Mouse (Mus musculus): ENCODE data around the gene Borcs6.
A peak's percentile ranks its signal among the peaks of the same experiment; 100 is the strongest.

Gene Borcs6

DNA sequence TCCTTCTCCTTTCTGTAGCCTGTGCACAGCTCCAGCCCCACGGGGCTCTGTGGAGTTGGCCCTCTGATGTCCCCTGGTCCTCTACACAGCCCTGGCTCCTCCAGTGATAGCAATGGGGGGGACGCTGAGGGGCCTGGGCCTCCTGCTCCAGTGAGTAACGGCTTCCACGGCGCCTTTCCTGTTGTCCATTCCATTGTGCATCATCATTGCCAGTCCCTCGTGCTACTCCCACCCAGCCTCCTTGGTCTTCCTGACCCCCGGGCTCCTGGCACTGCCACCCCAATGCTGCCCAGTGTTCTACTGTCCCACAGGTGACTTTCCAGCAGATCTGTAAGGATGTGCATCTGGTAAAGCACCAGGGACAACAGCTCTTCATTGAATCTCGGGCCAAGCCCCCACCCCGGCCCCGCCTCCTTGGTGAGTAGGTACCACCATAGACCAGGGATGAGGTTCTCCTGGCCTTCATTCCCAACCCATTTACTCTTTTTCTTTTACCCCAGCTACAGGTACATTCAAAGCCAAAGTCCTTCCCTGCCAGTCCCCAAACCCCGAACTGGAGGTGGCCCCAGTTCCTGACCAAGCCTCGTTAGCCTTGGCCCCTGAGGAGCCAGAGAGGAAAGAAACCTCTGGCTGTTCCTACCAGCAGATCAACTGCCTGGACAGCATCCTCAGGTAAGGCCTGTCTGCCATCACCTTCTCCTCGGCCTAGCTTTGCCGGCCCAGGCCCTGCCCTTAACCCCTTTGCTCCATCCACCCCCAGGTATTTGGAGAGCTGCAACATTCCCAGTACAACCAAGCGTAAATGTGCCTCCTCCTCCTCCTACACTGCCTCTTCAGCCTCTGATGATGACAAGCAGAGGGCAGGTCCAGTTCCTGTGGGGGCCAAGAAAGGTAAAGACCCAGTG, 44.3 kb downstream of the Borcs6 start:
- DNase-seq (ENCODE audit: low spot score) = no peak

DNA sequence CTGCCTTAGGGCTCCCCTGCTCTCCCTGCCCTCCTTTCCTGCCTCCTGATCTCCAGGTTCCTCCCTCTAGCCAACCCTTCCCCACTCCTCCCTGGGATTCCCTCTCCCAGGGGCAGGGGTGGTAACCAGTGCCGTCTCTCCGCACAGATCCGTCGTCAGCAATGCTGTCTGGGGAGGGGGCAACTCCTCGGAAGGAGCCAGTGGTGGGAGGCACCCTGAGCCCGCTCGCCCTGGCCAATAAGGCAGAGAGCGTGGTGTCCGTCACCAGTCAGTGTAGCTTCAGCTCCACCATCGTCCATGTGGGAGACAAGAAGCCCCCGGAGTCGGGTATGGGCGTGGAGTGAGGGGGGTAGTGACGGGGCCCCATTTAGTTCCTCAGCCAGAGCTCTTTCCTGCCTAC, 45.0 kb downstream of the Borcs6 start:
- DNase-seq (ENCODE audit: low spot score) = no peak

DNA sequence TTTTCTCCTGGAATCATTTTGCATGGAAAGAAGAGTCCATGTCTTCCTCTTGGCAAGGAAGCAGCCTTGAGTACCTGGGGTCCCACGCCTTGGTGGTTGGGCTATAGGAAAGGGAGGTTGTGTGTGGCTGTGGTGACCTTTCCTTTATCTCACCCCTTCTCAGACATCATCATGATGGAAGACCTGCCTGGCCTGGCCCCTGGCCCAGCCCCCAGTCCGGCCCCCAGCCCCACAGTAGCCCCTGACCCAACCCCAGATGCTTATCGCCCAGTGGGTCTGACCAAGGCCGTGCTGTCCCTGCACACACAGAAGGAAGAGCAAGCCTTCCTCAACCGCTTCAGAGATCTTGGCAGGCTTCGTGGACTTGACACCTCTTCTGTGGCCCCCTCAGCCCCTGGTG, 45.7 kb downstream of the Borcs6 start:
- no peak for DNase-seq (ENCODE audit: low spot score)

DNA sequence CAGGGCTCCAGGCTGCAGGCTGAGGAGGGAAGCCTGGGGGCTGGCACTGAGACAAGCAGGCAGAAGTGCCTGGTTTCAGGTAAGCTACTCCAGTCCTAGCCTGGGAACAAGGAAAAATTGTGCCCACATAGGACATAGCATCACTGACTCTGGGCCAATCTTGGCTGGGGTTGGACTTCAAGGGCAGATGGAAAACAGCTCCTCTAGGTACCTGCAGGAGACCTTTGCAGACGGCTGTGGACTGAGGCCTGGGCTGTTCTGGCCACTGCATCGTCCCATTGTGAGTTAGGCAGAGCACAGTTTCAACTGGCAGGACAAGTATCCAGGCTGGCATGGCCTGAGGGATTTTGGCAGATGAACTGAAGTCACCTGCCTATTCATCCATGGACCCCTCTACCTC, 46.3 kb downstream of the Borcs6 start:
- no peak for DNase-seq (ENCODE audit: low spot score)

DNA sequence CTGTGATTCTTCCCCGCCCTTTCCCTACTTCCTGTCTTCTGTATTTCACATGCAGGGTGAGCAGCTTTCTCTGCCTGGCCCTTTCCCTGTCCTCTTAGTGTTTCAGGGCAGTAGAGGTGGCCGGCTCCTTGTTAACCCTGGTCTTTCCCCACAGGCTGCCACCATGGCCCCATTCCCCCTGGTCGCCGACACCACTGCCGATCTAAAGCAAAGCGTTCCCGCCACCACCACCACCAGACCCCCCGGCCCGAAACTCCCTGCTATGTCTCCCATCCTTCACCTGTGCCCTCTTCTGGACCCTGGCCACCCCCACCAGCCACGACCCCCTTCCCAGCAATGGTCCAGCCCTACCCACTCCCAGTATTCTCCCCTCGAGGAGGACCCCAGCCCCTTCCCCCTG, 46.8 kb downstream of the Borcs6 start:
- no peak for DNase-seq (ENCODE audit: low spot score)

DNA sequence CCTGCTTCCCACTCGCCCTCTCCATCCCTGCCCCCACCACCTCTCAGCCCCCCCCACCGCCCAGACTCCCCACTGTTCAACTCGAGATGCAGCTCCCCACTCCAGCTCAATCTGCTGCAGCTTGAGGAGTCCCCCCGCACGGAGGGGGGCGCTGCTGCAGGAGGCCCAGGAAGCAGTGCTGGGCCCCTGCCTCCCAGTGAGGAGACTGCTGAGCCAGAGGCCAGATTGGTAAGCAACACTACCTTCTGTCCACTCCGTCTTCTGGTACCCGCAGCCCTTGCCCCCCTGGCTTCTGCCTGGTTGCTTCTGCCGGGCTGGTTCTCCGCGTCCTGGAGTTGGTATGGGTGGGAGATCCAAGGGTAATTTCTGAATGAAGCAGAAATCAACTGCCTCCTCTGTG, 47.3 kb downstream of the Borcs6 start:
- DNase-seq (ENCODE audit: low spot score) = no peak

DNA sequence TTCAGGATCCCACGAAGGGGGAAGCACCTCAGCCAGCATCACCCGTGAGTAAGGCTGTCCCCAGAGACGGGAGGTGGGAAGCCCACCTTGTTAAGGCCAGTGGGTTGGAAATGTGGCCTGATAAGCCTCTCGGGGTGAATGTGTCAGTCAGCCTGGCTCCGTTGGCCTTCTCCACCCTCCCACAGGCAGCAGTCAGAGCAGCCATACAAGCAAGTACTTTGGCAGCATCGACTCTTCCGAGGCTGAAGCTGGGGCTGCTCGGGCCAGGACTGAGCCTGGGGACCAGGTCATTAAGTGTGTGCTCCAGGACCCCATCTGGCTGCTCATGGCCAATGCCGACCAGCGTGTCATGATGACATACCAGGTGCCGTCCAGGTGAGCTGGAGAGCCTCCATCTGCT, 48.2 kb downstream of the Borcs6 start:
- DNase-seq (ENCODE audit: low spot score) = no peak

DNA sequence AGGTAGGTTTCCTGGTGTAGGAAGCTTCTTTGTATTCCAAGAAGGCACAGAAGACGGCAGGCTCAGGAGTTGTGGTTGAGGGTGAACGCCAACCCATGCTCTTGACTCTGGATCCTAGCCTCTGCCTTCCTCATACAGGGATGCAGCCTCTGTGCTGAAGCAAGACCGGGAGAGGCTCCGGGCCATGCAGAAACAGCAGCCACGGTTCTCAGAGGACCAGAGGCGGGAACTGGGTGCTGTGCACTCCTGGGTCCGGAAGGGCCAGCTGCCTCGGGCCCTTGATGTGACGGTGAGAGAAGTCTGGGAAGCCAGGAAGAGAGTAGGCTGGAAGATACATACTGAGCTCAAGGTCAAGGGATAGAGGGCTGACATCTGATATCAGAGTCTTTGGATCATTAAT, 48.7 kb downstream of the Borcs6 start:
- no peak for DNase-seq (ENCODE audit: low spot score)

DNA sequence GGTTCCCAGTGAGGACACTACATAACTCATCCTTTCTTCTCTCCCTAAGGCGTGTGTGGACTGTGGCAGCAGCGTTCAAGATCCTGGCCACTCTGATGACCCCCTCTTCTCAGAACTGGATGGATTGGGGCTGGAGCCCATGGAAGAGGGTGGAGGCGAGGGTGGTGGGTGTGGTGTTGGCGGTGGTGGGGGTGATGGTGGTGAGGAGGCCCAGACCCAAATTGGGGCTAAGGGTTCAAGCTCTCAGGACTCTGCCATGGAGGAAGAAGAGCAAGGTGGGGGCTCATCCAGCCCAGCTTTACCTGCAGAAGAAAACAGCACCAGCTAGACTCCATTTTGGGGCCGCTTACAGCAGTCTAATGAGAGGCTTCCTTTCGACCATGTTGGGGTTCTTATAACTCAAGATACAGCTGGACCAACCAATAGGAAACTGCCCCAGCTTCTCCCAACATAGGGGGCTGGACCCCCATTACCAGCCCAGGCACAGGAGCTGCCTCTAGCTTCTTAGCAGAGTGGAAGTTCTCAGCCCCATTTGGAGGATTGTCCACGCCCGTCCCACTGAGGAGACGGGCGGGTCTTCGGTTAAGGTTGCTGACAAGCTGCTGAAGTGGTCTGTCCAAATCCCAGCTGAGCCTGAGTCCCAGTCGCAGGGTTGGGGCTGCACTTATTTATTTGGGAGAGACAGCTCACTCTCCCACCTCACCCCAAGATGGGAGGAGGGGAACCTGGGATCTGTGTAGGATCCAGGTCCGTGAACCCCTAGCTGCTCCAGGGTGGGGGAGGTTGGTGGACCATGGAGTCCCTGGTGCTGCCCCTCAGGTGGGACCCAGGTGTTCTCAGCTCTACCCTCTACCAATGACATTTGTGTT, 49.7 kb downstream of the Borcs6 start:
- no peak for DNase-seq (ENCODE audit: low spot score)

DNA sequence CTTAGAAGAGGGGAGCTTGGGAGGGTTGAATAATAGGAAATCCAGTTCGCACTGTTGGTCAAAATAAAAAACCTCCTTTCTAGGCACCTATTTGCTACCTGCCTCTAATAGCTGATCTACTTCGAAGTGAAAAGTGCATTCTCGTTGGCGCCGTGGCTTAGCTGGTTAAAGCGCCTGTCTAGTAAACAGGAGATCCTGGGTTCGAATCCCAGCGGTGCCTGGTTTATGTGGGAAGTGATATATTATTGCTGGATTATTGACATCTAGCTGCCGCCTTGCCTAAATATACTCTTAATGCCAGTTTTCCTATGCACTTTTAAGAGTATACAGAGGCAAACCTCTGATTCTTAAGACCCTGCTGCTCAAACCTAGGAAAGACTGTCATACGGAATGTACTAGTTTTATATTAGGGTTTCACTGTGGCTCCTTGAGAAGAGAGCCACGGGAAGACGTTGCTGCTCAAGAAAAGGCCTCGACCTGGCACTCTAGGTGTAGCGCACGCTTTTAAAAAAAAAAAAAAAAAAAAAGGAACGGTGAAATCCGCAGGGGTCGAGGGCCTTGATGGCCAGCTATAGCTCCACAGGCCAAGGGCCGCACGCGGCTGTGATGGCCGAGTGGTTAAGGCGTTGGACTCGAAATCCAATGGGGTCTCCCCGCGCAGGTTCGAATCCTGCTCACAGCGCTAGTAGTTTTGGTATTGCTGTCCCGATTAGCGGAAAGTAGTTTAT, 51.0 kb downstream of the Borcs6 start:
- peak; percentile 97 for DNase-seq (ENCODE audit: low spot score)

All from retina, embryonic 14.5 days (tissue).